Mouse (Mus musculus): ENCODE results near the gene Fam131b.

- no peak for TF ChIP-seq MAFK (IDR thresholded peaks at IDR 0.05; ENCODE audit: insufficient read depth, low read depth, low read length)
- no peak for TF ChIP-seq ZNF384 (IDR thresholded peaks at IDR 0.05; ENCODE audit: low read depth, low read length)
- no peak for TF ChIP-seq ZC3H11A (IDR thresholded peaks at IDR 0.05; ENCODE audit: borderline replicate concordance, low read depth, low read length)
- no peak for TF ChIP-seq CHD2 (IDR thresholded peaks at IDR 0.05; ENCODE audit: low read depth, low read length)
Measured at GRCm38 (mm10) chr6:42354076-42355019, 29.9 kb upstream of the Fam131b start.
